8 mouse cellular contexts compared by ENCODE assay signal in the genomic region with DNA sequence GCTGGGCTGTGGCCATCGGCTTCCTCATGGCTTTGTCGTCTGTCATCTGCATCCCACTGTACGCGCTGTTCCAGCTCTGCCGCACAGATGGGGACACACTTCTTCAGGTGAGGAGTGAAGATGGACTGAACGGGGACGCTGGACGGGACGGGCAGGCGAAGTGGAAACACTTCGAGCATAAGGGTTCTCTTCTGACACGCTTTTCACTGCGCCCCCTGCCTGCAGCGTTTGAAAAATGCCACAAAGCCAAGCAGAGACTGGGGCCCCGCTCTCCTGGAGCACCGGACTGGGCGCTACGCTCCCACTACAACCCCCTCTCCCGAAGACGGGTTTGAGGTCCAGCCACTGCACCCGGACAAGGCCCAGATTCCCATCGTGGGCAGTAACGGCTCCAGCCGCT. TPM values are rescaled to one million over a fixed set of nuclear protein-coding genes. Genes with fewer than 3 reads are reported as not detected.
DNase-seq lines count a peak whose midpoint lies in the region; ATAC-seq and TF ChIP-seq lines count a peak whose summit lies in the region.

No protein-coding gene starts in this region.

- H3K36me3 ChIP-seq in E14TG2a.4 (ENCODE audit: insufficient read depth, low read length), result peaks cover 11% of the 10 kb centered on the region; the same call in 1 of the 2 replicates
- H3K36me3 ChIP-seq in heart, embryonic 10.5 days, result peaks cover 13% of the 10 kb centered on the region; the same call in 1 of the 2 replicates

- no peak overlapping the region; the same call in 1 of the 2 replicates for H3K27ac ChIP-seq in heart, embryonic 10.5 days

- H3K4me3 ChIP-seq in E14TG2a.4 (replicated peaks; ENCODE audit: low read length), result peak overlapping the region; percentile 29; the same call in 1 of the 2 replicates
- H3K4me3 ChIP-seq in heart, embryonic 10.5 days, result peak overlapping the region; percentile 30

- ATAC-seq in CD4-positive, CD25-positive, alpha-beta regulatory T cell, adult 4 months, result no peak

- H3K27me3 ChIP-seq in E14TG2a.4 (ENCODE audit: insufficient read depth, low read length), result peaks cover 73% of the 10 kb centered on the region
- peaks cover 45% of the 10 kb centered on the region for H3K27me3 ChIP-seq in heart, embryonic 10.5 days (ENCODE audit: insufficient read depth, poor library complexity, severe bottlenecking)

- DNase-seq in CD4-positive, CD25-positive, alpha-beta regulatory T cell, adult 2 months (ENCODE audit: low read depth, low spot score), result peak; percentile 66
- DNase-seq in embryo, embryonic 11 days, result peak; percentile 76
- DNase-seq in heart, embryonic 10.5 days (ENCODE audit: low spot score), result no peak
- DNase-seq in kidney, postnatal 10 days, result peak; percentile 82
- DNase-seq in lung, postnatal 36 days, result peak; percentile 70
- DNase-seq in spleen, postnatal 14 days (ENCODE audit: low spot score in 2 of 2), result peak; percentile 36 to 64

- 18% methylated on average over 24 of the region's 24 CpGs for whole genome bisulfite sequencing in heart, embryonic 10.5 days

- no peaks in the 10 kb centered on the region for H3K9me3 ChIP-seq in E14TG2a.4 (ENCODE audit: low read length)
- H3K9me3 ChIP-seq in heart, embryonic 10.5 days, result no peaks in the 10 kb centered on the region

- peaks cover 46% of the 10 kb centered on the region for H3K4me1 ChIP-seq in E14TG2a.4 (replicated peaks; ENCODE audit: low read depth, low read length)
- peaks cover 65% of the 10 kb centered on the region for H3K4me1 ChIP-seq in heart, embryonic 10.5 days

- peak; percentile 55 for TF ChIP-seq CTCF in E14TG2a.4 (conservative IDR thresholded peaks at IDR 0.05; ENCODE audit: low read length)

RNA-seq across cellular contexts. Expression of a gene that starts 4.5 kb away (rescaled TPM):
- not detected for polyA plus RNA-seq in CD4-positive, CD25-positive, alpha-beta regulatory T cell, adult 4 months (2017; shearing (Covaris generic))
- 0.79 and 1.0 TPM in 2 replicates for polyA plus RNA-seq in heart, embryonic 10.5 days (2016; fragmentation: Nextera tagmentation; extraction: Ambion mirVana)

RNA-seq across cellular contexts. Expression of a gene that starts 15.5 kb away (rescaled TPM):
- not detected for polyA plus RNA-seq in CD4-positive, CD25-positive, alpha-beta regulatory T cell, adult 4 months (2017; shearing (Covaris generic))
- polyA plus RNA-seq in heart, embryonic 10.5 days (2016; fragmentation: Nextera tagmentation; extraction: Ambion mirVana), result 14.2 and 17.7 TPM in 2 replicates

RNA-seq across cellular contexts. Expression of a gene that starts 19.3 kb away (rescaled TPM):
- polyA plus RNA-seq in CD4-positive, CD25-positive, alpha-beta regulatory T cell, adult 4 months (2017; shearing (Covaris generic)), result 10 to 100 TPM; 91.3 to 92.4 TPM
- 208 and 209 TPM in 2 replicates for polyA plus RNA-seq in heart, embryonic 10.5 days (2016; fragmentation: Nextera tagmentation; extraction: Ambion mirVana)

RNA-seq across cellular contexts. Expression of a gene that starts 24.0 kb away (rescaled TPM):
- polyA plus RNA-seq in CD4-positive, CD25-positive, alpha-beta regulatory T cell, adult 4 months (2017; shearing (Covaris generic)), result 10 to 100 TPM; 33.3 to 40.3 TPM
- 17.5 and 19.6 TPM in 2 replicates for polyA plus RNA-seq in heart, embryonic 10.5 days (2016; fragmentation: Nextera tagmentation; extraction: Ambion mirVana)

RNA-seq across cellular contexts. Expression of a gene that starts 33.5 kb away (rescaled TPM):
- polyA plus RNA-seq in CD4-positive, CD25-positive, alpha-beta regulatory T cell, adult 4 months (2017; shearing (Covaris generic)), result 1 to 10 TPM in 1 of 2 experiments, not detected in 1; 1.0 TPM
- polyA plus RNA-seq in heart, embryonic 10.5 days (2016; fragmentation: Nextera tagmentation; extraction: Ambion mirVana), result 12.5 and 12.8 TPM in 2 replicates

Comparison
In these comparisons a context has a peak if more than half of its experiments do, and no peak if none do; other contexts are left out.
1. RNA of a gene that starts 15.5 kb away (polyA plus RNA-seq): 14.2 to 17.7 TPM in heart, embryonic 10.5 days; not detected in CD4-positive, CD25-positive, alpha-beta regulatory T cell, adult 4 months; every median in the first group is over 10 times any median in the second.